Mouse (Mus musculus) cerebellum, adult 2 months (tissue): ENCODE measurements around the gene H3f3b. TPM values are rescaled to one million over a fixed set of nuclear protein-coding genes. Genes with fewer than 3 reads are reported as not detected.
"Not testable (repeated sequence)": the region's sequence is repeated elsewhere in the genome, so short reads cannot be mapped to it uniquely, and the experiment has no call there.

Experiments
- DNase-seq, 2 experiments: peaks; one replicate each; pipeline ENCODE4 v3.0.0; 2021
- H3K27ac ChIP-seq: fragments of 200-500 bp; 2 replicates; pipeline ENCODE4 v1.5.1; 2012; ENCODE audit warnings: low read length, control low read depth, inconsistent platforms; ENCODE audit not compliant: insufficient read depth
- H3K27me3 ChIP-seq: fragments of 200-500 bp; 2 replicates; pipeline ENCODE4 v1.6.1; 2012; ENCODE audit warnings: inconsistent platforms, mild to moderate bottlenecking, low read length, moderate library complexity; ENCODE audit not compliant: control insufficient read depth, insufficient read depth
- H3K4me1 ChIP-seq: fragments of 200-500 bp; 2 replicates; pipeline ENCODE4 v1.6.1; 2011; ENCODE audit warnings: low read length; ENCODE audit not compliant: control insufficient read depth, insufficient read depth
- H3K4me3 ChIP-seq: fragments of 200-500 bp; replicated peaks from 2 replicates; pipeline ENCODE3; 2011; ENCODE audit warnings: mild to moderate bottlenecking, low read depth, low read length, control low read depth; ENCODE audit not compliant: insufficient read depth
- CTCF ChIP-seq: fragments of 200-500 bp; IDR thresholded peaks from 2 replicates; pipeline ENCODE4 v1.5.1; 2011; ENCODE audit warnings: low read depth, mild to moderate bottlenecking, control low read depth, low read length, moderate library complexity, borderline replicate concordance; ENCODE audit not compliant: insufficient read depth
- POLR2A ChIP-seq: fragments of 200-500 bp; IDR thresholded peaks from 2 replicates; pipeline ENCODE4 v1.6.1; 2011; ENCODE audit warnings: low read length, control low read depth, borderline replicate concordance; ENCODE audit not compliant: insufficient read depth
- WGBS: fragments of 180-500 bp; shearing (Covaris S2); methylation state at CpG from one replicate; pipeline ENCODE4 v1.1.7; 2018; 5-methylcytosine and 5-hydroxymethylcytosine counted together
- polyA plus RNA-seq: library from polyadenylated mRNA; depleted of rRNA; stranded (reverse); fragments of >200 nt; gene quantifications from 2 replicates; pipeline ENCODE4 v1.2.3, GENCODE M21; 2012

The H3f3b gene
- polyA plus RNA-seq, 1 experiment: 456 TPM

DNA sequence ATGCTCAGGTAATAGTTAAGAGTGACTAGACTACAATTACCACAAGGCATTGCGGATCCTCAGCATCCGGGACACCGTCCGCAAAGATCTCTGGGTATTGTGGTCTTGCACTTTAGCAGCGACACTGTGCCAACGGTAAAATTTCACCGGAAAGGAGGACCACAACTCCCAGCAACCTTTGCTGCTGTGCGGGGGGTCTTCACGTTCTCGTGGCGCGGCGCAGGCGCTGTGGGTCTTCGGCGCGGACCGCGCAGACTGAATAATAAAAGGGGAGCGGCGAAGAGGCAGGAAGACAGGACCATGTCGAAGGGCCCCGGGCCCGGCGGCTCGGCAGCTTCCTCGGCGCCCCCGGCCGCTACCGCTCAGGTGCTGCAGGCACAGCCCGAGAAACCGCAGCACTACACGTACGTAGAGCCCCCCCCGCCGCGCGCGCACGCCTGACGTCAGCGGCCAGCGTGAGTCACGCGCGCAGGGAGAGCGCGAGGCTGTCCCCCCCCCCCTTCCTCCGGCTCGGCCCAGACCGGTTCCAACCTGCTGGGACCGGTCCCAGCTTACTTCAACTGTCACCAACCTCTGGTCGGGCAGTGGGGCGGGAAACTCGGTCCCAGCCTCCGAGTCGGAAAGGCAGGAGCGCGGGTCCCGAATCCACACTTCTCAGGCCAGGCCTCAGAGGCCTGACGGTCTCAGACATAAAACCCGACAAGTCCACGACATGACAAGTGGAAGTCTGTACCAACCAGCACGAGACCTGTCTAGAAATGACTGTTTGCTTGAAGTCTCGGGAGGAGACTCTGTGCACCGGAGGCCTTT is 2.5 kb upstream of the H3f3b start, which contains the start of gene Unk:
Unk (plus strand) TSS at position 235 of the 810 bp plus-strand sequence.
- peak within 1 kb of the TSS; percentile 82 for H3K4me3 ChIP-seq
- H3K4me1 ChIP-seq: peaks cover 19% of the 10 kb centered on the region
- DNase-seq: peak; percentile 99
- TF ChIP-seq CTCF: no peak
- TF ChIP-seq POLR2A: peak; percentile 72
- WGBS: under 1% methylated on average over 66 of the region's 67 CpGs
- peak within 1 kb of the TSS; percentile 99 for H3K27ac ChIP-seq
- H3K27me3 ChIP-seq: no peaks in the 10 kb centered on the region

DNA sequence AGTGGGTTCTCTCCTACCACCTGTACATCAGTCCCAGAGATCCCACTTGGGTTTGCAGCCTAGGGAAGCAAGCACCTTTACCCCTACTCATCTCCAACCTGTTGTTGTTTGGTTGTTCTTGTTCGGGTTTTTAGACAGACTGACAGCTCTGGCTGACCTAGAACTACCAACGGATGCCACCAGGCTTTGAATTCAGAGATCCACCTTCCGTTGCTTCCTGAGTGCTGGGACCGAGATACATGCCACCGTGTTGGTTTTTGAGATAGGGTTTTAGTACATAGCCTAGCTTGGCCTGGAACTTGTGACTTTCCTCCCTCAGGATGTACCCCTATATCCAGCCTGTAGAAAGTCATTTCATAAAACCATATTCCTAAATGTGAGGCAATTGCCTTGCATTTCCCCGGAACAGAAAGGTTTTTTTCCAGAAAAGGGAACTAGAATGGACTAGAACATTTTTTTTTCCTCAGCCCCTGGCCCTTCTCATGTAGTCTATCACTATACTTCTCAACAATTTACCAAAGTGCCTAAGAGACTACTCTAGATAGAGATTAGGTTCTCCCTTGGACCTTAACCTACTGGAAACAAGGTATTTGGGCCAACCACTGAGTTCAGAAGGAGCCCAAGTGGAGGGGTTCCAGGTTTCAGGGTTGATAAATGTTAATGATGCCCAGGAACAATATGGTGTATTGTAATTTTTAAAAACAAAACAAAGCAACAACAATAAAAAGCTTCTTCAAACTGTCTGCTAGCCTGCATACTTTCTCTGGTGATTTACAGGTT is 1.5 kb upstream of the H3f3b start:
- 80% methylated on average over 6 of the region's 6 CpGs for WGBS
- peak overlapping the region; percentile 72 for H3K4me3 ChIP-seq
- H3K27me3 ChIP-seq: no peaks in the 10 kb centered on the region
- no peak overlapping the region for H3K27ac ChIP-seq
- TF ChIP-seq CTCF (no peak), POLR2A (no peak)
- no peak for DNase-seq
- peaks cover 15% of the 10 kb centered on the region for H3K4me1 ChIP-seq

DNA sequence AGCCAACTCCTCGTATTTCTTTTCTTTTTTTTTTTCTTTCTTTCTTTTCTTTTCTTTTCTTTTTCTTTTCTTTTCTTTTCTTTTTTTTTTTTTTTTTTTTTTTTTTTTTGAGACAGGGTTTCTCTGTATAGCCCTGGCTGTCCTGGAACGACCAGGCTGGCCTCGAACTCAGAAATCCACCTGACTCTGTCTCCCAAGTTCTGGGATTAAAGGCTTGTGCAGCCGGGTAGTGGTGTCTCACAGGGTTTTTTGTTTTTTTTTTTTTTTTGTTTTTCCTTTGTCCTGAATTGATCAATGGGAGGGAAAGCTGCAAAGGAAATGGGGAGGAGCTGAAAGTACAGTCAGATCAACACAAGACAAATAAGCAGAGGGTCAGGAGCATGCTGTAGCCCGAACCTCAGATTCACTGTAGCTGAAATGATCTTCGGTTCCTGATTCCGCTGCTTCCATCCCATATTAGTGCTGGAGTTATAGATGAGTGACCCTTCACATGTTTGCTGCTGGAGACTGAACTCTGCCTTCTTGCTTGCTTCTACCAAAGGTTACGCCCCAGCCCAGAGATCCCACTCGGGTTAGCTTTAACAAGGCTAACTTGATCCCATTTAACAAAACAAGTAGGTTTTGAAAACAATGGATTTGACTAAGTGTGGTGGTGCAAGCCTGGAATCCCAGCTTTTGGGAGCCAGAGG is 559 bp upstream of the H3f3b start:
- Histone ChIP-seq H3K27ac (no peak overlapping the region), H3K4me3 (no peak overlapping the region), H3K4me1 (peaks cover 15% of the 10 kb centered on the region), H3K27me3 (no peaks in the 10 kb centered on the region)
- TF ChIP-seq POLR2A (no peak), CTCF (no peak)
- no peak for DNase-seq
- 83% methylated on average over 9 of the region's 9 CpGs for WGBS

DNA sequence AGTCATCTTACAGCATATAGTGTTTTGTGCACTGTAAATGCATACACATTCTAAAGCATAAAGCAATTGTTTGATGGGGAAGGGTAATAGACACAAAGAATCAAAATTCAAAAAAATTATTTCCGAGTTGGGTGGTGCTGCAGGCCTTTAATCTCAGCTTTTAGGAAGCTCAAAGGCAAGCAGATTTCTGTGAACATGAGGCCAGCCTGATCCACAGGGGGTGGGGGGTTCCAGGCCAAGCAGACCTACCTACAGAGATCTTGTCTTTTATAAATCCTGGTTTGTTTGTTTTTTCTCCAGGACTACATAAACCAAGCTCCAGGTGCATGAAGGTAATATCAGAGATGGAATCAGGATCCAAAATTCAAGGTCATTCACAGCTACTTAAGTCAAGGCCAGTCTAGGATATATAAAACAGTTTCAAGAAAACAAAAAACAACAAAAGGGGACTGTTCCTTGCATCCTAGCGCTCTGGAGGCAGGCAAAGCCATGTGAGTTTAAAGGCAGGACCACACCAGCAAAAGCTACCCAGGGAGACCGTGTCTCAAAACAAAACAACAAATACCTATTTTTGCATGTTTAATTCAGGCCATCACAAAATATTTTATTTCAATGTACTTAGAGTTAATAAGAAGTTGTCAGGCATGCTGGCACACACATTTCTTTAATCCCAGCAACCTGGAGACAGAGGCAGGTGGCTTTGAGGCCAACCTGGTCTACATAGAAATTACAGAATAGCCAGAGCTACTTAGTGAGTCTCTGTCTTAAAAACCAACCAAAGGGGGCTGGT is 2.5 kb downstream of the H3f3b start:
- TF ChIP-seq POLR2A: no peak
- TF ChIP-seq CTCF: no peak
- no peak overlapping the region; the same call in 1 of the 2 replicates for H3K27ac ChIP-seq
- no peaks in the 10 kb centered on the region for H3K27me3 ChIP-seq
- WGBS: 85% methylated on average over 3 of the region's 3 CpGs
- H3K4me3 ChIP-seq: no peak overlapping the region
- 0 out of 2 replicates have a peak, but pooled peaks cover 4% of the 10 kb centered on the region for H3K4me1 ChIP-seq
- DNase-seq: no peak

DNA sequence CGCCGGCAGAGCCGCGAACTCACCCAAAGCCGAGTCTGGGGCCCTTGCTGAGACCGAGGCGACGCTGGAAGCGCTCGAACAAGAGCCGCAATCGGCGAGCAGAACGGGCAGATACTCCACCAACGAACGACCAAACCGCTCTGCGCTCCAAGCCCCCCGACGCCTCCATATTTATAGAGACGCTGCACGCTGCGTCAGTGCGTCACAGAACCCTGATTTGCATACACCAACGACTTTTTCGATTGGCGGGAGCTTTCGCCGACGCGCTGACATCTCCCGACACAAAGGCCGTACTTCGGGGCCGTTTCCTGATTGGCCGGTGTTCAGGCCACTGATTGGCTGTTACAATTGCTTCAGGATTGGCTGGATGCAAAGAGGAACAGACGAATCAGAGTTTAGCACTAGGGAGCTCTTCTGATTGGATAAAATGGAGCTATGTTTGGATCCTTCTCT is 3.4 kb downstream of the H3f3b start:
- Histone ChIP-seq H3K27ac (peak overlapping the region; percentile 99), H3K4me3 (peak overlapping the region; percentile 80)

DNA sequence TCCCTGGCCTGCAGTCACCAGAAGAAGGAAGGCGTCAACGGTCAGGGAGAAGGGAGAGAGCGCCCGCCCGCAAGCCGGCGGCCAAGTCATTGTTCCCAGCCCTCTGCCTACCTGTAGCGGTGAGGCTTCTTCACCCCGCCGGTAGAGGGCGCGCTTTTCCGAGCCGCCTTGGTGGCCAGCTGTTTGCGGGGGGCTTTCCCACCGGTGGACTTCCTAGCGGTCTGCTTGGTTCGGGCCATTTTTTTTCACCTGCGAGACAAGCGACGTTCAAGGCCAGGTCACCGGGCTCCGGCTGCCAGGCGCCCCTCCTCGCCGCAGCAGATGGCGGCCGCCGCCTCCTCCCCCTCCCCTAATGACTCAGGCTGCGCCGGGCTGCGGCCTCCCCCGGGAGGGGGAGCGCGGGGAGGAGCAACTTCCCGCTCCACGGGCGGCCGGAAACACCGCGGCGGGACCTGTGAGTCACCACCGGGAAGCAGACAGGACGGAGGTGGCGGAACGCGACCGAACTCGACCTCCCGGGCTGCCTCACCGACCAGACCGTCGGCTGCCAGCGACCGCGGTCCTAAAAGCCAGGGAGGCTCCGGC is 3.9 kb downstream of the H3f3b start:
- Histone ChIP-seq H3K4me1 (peaks cover 7% of the 10 kb centered on the region; the same call in 1 of the 2 replicates), H3K27ac (peak overlapping the region; percentile 99), H3K27me3 (no peaks in the 10 kb centered on the region), H3K4me3 (peak overlapping the region; percentile 80)
- TF ChIP-seq CTCF (peak; percentile 47; the same call in 1 of the 2 replicates), POLR2A (no peak)
- WGBS: 1% methylated on average over 56 of the region's 57 CpGs
- DNase-seq: peak; percentile 91 to 94

More for the DNA sequence above, 3.4 kb downstream of the H3f3b start:
- Histone ChIP-seq H3K4me1 (peaks cover 7% of the 10 kb centered on the region; the same call in 1 of the 2 replicates), H3K27me3 (no peaks in the 10 kb centered on the region)
- WGBS: under 1% methylated on average over 37 of the region's 37 CpGs
- peak; percentile 100 for TF ChIP-seq POLR2A
- TF ChIP-seq CTCF: no peak
- DNase-seq: peak; percentile 96 to 99

DNA sequence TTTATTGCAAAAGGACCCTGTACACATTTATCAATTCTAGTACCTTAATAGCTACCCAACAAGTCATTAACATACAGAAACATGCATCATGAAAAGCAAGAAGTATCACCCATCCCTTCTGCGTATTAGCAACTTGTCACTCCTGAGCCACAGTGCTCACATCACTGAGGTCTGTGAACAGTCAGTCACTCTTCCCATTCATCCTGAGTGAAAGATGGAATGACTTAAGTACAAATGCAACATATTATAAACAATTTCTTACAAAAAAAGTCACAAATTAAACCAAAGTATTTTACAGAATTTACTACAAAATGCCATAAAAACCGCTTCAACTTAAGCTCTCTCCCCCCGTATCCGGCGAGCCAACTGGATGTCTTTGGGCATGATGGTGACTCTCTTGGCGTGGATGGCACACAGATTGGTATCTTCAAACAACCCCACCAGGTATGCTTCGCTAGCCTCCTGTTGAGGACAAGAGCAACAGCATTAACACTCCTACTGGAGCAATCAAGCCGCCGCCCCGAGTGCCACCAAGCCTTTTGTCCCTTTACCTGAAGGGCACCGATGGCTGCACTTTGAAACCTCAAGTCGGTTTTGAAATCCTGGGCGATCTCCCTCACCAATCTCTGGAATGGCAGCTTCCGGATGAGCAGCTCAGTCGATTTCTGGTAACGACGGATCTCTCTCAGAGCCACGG is 4.5 kb downstream of the H3f3b start:
- H3K27me3 ChIP-seq, H3K4me1 ChIP-seq, DNase-seq: not testable (repeated sequence)
- Histone ChIP-seq H3K4me3 (peak overlapping the region; percentile 80), H3K27ac (peak overlapping the region; percentile 45; the same call in 1 of the 2 replicates)
- under 1% methylated on average over 18 of the region's 18 CpGs for WGBS
